Mouse (Mus musculus): ENCODE measurements around the gene Lypd6b. TPM values are rescaled to one million over a fixed set of nuclear protein-coding genes. Genes with fewer than 3 reads are reported as not detected.

Gene Lypd6b
- polyA plus RNA-seq, 1 experiment from 2014 or later: 22.1 TPM

DNA sequence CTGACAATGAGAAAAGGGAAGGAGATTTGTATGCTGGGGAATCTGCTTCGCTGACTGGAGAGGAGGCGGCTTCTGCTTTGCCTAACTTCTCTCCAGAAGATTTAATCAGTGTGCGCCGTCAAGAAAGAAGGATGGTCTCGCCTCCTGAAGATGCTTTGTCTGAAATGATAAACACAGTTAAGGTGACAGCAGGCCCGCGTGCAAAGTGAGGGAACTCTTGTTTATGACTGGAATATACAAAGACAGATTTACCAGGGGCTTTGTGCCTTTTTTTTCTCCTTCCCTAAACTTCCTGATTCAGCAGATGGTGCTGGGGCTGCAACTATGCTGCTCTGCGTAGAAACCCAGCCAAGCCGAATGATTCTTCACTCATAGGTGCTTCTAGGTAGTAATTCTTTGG lies 131.2 kb downstream of the Lypd6b start:
- Histone ChIP-seq H3K9ac (replicated peaks) (no peak overlapping the region), H3K27me3 (replicated peaks) (no peaks in the 10 kb centered on the region), H3K4me1 (peaks cover 14% of the 10 kb centered on the region), H3K9me3 (replicated peaks) (no peaks in the 10 kb centered on the region), H3K4me2 (no peak overlapping the region; the same call in 1 of the 2 replicates), H3K27ac (replicated peaks) (0 out of 2 replicates have a peak overlapping the region, but pooled peaks have one; percentile 28), H3K4me3 (replicated peaks) (no peak overlapping the region), H3K36me3 (no peaks in the 10 kb centered on the region)
- no peak; the same call in 1 of the 2 replicates for ATAC-seq (ENCODE audit: low FRiP score)
- 17% methylated on average over 9 of the region's 9 CpGs for WGBS

DNA sequence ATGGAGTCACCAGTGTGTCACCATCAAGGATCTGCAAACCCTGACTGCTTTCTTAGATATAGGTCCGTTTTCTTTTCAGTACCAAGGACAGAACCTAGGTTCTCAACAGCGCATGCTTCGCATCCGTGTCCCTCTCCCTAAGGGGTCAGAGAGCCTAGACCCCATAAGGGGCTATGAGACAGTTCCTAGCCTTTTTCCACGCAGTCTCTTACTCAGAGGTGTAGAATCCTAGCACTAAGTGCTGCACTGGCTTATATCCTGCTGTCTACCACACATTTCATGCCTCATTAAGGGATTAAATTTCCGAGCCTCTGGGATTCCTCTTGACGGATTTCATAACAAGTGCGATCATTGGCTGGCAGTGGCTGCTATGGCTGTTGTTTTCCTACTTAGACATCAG lies 134.5 kb downstream of the Lypd6b start:
- no peak overlapping the region for H3K9ac ChIP-seq (replicated peaks)
- ATAC-seq (ENCODE audit: low FRiP score): 0 out of 2 replicates have a peak, but pooled peaks have one; percentile 51
- WGBS: 46% methylated on average over 8 of the region's 8 CpGs

DNA sequence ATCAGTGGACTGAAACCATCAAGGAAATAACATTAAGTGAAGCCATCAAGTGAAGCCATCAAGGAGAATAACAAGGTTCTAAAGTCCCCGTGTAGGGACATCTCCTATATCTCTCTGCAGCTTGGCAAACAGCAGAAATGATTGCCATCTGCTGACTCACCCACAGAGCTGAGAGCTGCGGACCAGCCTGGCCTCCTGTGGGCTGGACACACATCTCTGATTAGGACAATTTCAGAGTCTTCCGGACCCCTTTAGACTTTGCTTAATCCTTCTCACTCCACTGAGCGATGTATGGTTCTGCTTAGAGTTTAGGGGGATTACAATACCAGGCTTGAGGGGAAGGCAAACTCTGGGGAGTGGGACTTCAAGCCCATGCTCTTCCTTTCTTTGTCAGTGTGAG lies 135.3 kb downstream of the Lypd6b start:
- Histone ChIP-seq H3K4me2 (no peak overlapping the region), H3K4me1 (peaks cover 9% of the 10 kb centered on the region), H3K27ac (replicated peaks) (no peak overlapping the region), H3K36me3 (no peaks in the 10 kb centered on the region), H3K4me3 (replicated peaks) (no peak overlapping the region), H3K9me3 (replicated peaks) (no peaks in the 10 kb centered on the region), H3K9ac (replicated peaks) (no peak overlapping the region), H3K27me3 (replicated peaks) (no peaks in the 10 kb centered on the region)
- WGBS: 63% methylated on average over 4 of the region's 4 CpGs
- no peak for ATAC-seq (ENCODE audit: low FRiP score)

More for the DNA sequence above, 134.5 kb downstream of the Lypd6b start:
- Histone ChIP-seq H3K27me3 (replicated peaks) (no peaks in the 10 kb centered on the region), H3K4me1 (peaks cover 14% of the 10 kb centered on the region), H3K27ac (replicated peaks) (no peak overlapping the region), H3K4me2 (no peak overlapping the region), H3K9me3 (replicated peaks) (no peaks in the 10 kb centered on the region), H3K36me3 (no peaks in the 10 kb centered on the region), H3K4me3 (replicated peaks) (no peak overlapping the region)

DNA sequence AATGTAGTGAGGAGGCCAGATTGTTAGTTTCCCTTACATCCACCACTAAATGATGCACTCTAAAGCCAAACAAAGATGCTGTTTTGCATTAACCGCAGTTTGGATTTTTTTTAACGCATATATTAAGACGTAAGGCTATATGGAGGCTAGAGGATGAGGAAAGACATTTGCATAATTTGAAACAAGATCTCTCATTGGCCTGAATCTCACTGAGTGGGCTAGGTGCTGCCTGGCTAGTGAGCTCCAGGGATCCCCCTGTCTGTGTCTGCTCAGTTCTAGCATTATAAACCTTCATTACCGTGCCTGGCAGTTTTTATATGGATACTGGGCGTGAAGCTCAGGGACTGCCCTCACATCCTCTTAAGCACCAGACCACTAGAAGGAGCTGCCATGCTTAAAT lies 138.7 kb downstream of the Lypd6b start:
- H3K9me3 ChIP-seq (replicated peaks): no peaks in the 10 kb centered on the region
- H3K4me1 ChIP-seq: no peaks in the 10 kb centered on the region
- H3K4me3 ChIP-seq (replicated peaks): no peak overlapping the region
- no peaks in the 10 kb centered on the region for H3K27me3 ChIP-seq (replicated peaks)
- H3K36me3 ChIP-seq: no peaks in the 10 kb centered on the region
- H3K27ac ChIP-seq (replicated peaks): no peak overlapping the region
- no peak for ATAC-seq (ENCODE audit: low FRiP score)
- H3K4me2 ChIP-seq: no peak overlapping the region
- no peak overlapping the region for H3K9ac ChIP-seq (replicated peaks)
- 70% methylated on average over 5 of the region's 5 CpGs for WGBS

DNA sequence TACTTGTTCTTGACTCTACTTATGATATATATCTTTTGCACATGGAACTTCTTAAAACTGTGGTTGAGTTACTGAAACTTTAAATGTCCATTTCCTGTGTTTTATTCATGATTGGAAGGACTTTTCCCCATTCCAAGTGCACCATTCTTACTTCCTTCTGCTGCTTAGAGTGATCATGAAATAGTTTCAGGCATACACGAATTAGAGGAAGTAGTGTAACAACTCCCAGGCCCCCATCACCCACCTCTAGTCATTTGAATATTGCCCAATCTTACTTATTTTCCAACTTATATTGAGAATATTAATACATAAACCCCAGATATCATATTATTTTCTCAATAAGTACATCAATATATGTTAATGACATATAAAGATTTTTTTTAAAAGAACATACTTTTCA lies 139.9 kb downstream of the Lypd6b start:
- WGBS: 79% methylated on average over 1 of the region's 1 CpGs
- no peaks in the 10 kb centered on the region for H3K27me3 ChIP-seq (replicated peaks)
- H3K27ac ChIP-seq (replicated peaks): no peak overlapping the region
- H3K4me2 ChIP-seq: no peak overlapping the region
- no peak overlapping the region for H3K9ac ChIP-seq (replicated peaks)
- no peaks in the 10 kb centered on the region for H3K9me3 ChIP-seq (replicated peaks)
- H3K4me1 ChIP-seq: no peaks in the 10 kb centered on the region
- no peak for ATAC-seq (ENCODE audit: low FRiP score)
- no peak overlapping the region for H3K4me3 ChIP-seq (replicated peaks)
- no peaks in the 10 kb centered on the region for H3K36me3 ChIP-seq

DNA sequence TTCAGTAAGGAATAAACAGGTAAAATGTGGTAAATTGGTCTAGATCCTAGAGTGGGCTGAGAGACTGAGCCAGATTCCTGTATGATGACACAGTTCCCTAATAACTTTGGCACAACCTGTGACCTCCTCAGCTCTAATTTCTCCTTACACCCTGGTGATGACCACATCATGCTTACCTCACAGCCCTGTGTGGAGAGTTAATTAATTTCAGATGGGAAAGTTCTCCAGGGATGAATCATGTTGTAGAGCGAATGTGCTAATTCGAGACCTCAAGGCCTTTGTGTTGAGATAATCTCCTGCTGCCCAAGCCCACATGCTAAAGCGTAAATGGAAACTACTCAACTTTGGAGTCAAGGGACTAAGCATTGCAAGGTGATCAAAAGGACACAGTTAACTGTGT lies 142.4 kb downstream of the Lypd6b start:
- Histone ChIP-seq H3K9ac (replicated peaks) (no peak overlapping the region), H3K4me3 (replicated peaks) (no peak overlapping the region), H3K27me3 (replicated peaks) (no peaks in the 10 kb centered on the region), H3K4me1 (no peaks in the 10 kb centered on the region), H3K27ac (replicated peaks) (no peak overlapping the region), H3K36me3 (no peaks in the 10 kb centered on the region), H3K9me3 (replicated peaks) (no peaks in the 10 kb centered on the region), H3K4me2 (no peak overlapping the region)
- no peak for ATAC-seq (ENCODE audit: low FRiP score)
- 86% methylated on average over 3 of the region's 3 CpGs for WGBS

DNA sequence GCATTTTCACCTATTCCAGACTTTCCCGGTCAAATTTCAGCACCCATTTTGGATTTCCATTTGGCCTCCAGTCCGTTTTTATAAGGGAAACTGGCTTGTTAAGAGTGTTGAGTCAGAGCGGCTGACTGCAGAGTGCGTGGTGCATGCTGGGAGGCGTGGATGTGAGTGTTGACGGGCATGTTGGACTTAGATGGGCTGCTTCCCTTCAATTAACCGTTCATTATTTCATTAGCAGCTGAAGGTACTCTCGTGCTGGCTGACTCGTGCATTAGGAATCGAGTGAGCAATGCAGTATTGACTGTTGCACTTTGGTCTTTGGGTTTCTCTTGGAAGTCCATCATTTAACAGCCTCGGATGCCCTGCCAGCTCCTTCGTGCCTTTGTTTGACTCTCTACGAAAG lies 150.1 kb downstream of the Lypd6b start:
- H3K4me3 ChIP-seq (replicated peaks): no peak overlapping the region
- H3K4me2 ChIP-seq: no peak overlapping the region
- H3K27me3 ChIP-seq (replicated peaks): no peaks in the 10 kb centered on the region
- H3K9me3 ChIP-seq (replicated peaks): no peaks in the 10 kb centered on the region
- 79% methylated on average over 13 of the region's 13 CpGs for WGBS
- no peak overlapping the region for H3K27ac ChIP-seq (replicated peaks)
- no peak for ATAC-seq (ENCODE audit: low FRiP score)
- H3K9ac ChIP-seq (replicated peaks): no peak overlapping the region
- H3K4me1 ChIP-seq: 0 out of 2 replicates have a peak, but pooled peaks cover 3% of the 10 kb centered on the region
- no peaks in the 10 kb centered on the region for H3K36me3 ChIP-seq

DNA sequence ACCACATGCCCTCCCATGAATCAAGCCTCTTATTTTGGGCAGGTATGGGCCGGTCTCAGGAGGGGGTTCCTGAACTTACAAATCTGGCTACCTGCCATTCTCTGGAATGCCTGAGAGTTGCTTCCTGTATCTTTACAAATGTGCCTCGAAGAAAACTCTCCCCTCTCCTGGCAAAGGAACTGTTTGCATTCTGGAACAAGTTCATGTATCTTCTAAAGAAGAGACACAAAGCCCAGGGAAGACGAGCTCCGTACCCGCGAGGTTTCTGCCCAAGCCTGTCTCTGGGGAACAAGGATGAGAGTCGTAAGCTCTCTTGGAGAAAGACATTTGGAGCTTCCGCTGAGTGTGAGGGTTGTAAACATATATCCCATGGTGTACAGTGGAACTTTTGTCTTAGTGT lies 150.8 kb downstream of the Lypd6b start:
- Histone ChIP-seq H3K27ac (replicated peaks) (no peak overlapping the region), H3K4me2 (no peak overlapping the region), H3K4me3 (replicated peaks) (no peak overlapping the region), H3K27me3 (replicated peaks) (no peaks in the 10 kb centered on the region), H3K9ac (replicated peaks) (no peak overlapping the region), H3K4me1 (0 out of 2 replicates have a peak, but pooled peaks cover 3% of the 10 kb centered on the region), H3K36me3 (no peaks in the 10 kb centered on the region), H3K9me3 (replicated peaks) (no peaks in the 10 kb centered on the region)
- WGBS: 74% methylated on average over 8 of the region's 8 CpGs
- ATAC-seq (ENCODE audit: low FRiP score): no peak

DNA sequence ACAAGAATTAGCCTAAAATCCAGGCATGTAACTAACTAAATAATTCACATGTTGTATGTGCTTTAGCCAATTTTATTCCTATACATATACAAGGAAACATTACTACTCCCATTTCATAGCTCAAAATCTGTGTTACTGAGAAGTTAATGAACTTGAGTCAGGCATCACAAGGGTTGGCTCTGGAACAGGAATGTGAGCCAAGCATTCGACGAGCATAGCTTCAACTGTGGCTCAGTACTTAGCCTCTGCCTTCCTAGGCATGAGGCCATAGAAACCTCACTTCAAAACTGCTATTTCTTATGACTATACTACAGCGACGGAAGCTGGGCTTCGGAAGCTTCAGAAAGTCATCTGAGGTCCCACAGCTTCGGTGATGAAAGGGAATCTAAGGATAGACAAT lies 152.9 kb downstream of the Lypd6b start:
- H3K27ac ChIP-seq (replicated peaks): no peak overlapping the region
- no peaks in the 10 kb centered on the region for H3K36me3 ChIP-seq
- H3K4me3 ChIP-seq (replicated peaks): no peak overlapping the region
- no peak overlapping the region for H3K9ac ChIP-seq (replicated peaks)
- WGBS: 91% methylated on average over 6 of the region's 6 CpGs
- ATAC-seq (ENCODE audit: low FRiP score): no peak
- H3K9me3 ChIP-seq (replicated peaks): no peaks in the 10 kb centered on the region
- H3K4me2 ChIP-seq: no peak overlapping the region
- no peaks in the 10 kb centered on the region for H3K27me3 ChIP-seq (replicated peaks)
- 0 out of 2 replicates have a peak, but pooled peaks cover 3% of the 10 kb centered on the region for H3K4me1 ChIP-seq

DNA sequence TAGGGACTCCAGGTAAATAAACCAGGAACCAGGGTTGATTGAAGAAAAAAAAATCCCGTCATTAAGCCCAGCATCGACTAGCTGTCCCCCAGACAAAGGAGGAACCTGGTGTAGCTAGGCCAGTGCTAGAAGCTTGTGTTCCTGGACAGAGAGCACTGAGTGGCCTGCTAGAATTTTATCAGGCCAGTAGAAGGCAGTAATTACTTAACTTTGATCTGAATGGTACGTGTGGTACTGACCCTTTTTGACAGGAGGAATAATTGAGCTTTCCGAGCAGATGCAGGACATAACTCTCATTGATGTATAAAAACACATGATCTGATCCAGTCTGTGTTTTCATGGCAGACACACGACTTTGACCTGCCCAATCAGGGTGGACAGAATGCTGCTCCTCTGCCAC lies 154.6 kb downstream of the Lypd6b start:
- no peak overlapping the region for H3K27ac ChIP-seq (replicated peaks)
- no peak overlapping the region for H3K4me3 ChIP-seq (replicated peaks)
- H3K9ac ChIP-seq (replicated peaks): no peak overlapping the region
- 76% methylated on average over 5 of the region's 5 CpGs for WGBS
- ATAC-seq (ENCODE audit: low FRiP score): no peak
- H3K9me3 ChIP-seq (replicated peaks): no peaks in the 10 kb centered on the region
- H3K4me1 ChIP-seq: 0 out of 2 replicates have a peak, but pooled peaks cover 3% of the 10 kb centered on the region
- no peak overlapping the region for H3K4me2 ChIP-seq
- no peaks in the 10 kb centered on the region for H3K27me3 ChIP-seq (replicated peaks)
- no peaks in the 10 kb centered on the region for H3K36me3 ChIP-seq

DNA sequence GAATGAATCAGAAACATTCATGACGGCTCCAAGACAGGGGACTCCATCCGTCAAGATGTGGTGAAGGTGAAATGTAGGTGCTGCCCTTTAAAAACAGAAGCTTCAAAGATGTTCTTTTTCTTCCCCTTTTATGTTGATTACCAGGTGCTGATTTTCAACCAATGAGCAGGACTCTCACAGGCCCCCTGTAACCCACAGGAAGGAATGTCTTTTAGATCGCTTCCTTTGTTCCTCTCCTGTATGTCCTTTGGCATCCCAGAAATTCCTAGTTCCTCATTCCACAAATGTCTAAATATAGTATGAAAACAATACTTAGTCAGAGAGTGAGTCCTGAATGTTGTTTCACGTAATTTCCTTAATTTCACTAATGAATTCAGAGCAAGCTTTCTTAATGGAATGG lies 164.2 kb downstream of the Lypd6b start:
- 81% methylated on average over 4 of the region's 4 CpGs for WGBS
- ATAC-seq (ENCODE audit: low FRiP score): no peak
- Histone ChIP-seq H3K27ac (replicated peaks) (no peak overlapping the region), H3K4me2 (no peak overlapping the region), H3K4me3 (replicated peaks) (no peak overlapping the region), H3K36me3 (0 out of 2 replicates have a peak, but pooled peaks cover 2% of the 10 kb centered on the region), H3K9me3 (replicated peaks) (no peaks in the 10 kb centered on the region), H3K9ac (replicated peaks) (no peak overlapping the region), H3K4me1 (0 out of 2 replicates have a peak, but pooled peaks cover 4% of the 10 kb centered on the region), H3K27me3 (replicated peaks) (no peaks in the 10 kb centered on the region)

DNA sequence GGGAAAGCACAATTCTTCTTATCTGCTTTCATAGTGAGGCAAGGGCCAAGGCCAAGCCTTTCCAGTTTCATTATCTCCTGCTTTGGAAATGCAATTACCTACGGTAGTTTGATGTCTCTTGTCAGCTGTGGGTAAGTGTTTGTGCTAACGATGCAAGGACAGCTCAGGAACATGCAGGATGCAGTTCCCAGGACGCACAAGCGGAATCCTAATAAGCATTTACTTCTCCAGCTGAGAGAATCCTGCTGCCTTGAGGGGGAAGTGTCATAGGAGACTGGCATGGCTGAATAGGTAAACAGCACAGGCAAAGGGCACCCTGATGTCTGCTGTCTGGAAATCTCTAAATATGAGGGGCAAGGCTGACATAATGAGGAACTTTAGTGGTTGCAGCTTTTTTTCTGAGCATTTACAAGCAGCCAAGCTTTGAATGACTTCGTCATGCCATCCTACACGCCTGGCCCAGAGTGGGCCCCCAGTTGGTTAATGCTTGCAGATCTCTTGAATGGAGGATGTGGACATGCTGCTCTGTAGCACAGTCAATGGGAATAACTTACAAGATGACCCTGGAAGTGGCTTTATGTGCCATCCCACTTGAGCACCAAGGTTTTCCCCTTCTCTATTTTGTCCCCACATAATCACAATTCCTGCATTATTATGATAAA lies 165.3 kb downstream of the Lypd6b start:
- Histone ChIP-seq H3K27me3 (replicated peaks) (no peaks in the 10 kb centered on the region), H3K4me3 (replicated peaks) (no peak overlapping the region), H3K4me1 (0 out of 2 replicates have a peak, but pooled peaks cover 4% of the 10 kb centered on the region), H3K9ac (replicated peaks) (no peak overlapping the region), H3K27ac (replicated peaks) (no peak overlapping the region), H3K4me2 (no peak overlapping the region), H3K36me3 (0 out of 2 replicates have a peak, but pooled peaks cover 2% of the 10 kb centered on the region), H3K9me3 (replicated peaks) (no peaks in the 10 kb centered on the region)
- 46% methylated on average over 6 of the region's 6 CpGs for WGBS
- ATAC-seq (ENCODE audit: low FRiP score): no peak
